Mouse (Mus musculus) liver, adult 2 months (tissue): ENCODE measurements around the gene St7. TPM values are rescaled to one million over a fixed set of nuclear protein-coding genes. Genes with fewer than 3 reads are reported as not detected.

Source experiments
- DNase-seq: peaks from one replicate; pipeline ENCODE4 v3.0.0-alpha.2; 2011; ENCODE audit warnings: low read depth, low spot score; ENCODE audit errors: extremely low read depth
- H3K27ac ChIP-seq: fragments of 200-500 bp; replicated peaks from 2 replicates; pipeline ENCODE4 v1.5.1; 2012; ENCODE audit warnings: low read depth, mild to moderate bottlenecking, control low read depth, inconsistent platforms, low read length; ENCODE audit not compliant: insufficient read depth
- H3K27me3 ChIP-seq: fragments of 200-500 bp; 2 replicates; pipeline ENCODE4 v1.6.1; 2012; ENCODE audit warnings: mild to moderate bottlenecking, moderate library complexity, low read length, inconsistent platforms; ENCODE audit not compliant: control insufficient read depth, insufficient read depth
- H3K36me3 ChIP-seq: fragments of 200-500 bp; 2 replicates; pipeline ENCODE4 v1.6.1; 2012; ENCODE audit warnings: low read length, inconsistent platforms; ENCODE audit not compliant: control insufficient read depth, insufficient read depth
- H3K4me1 ChIP-seq: fragments of 200-500 bp; 2 replicates; pipeline ENCODE4 v1.6.1; 2011; ENCODE audit warnings: low read length; ENCODE audit not compliant: control insufficient read depth, insufficient read depth
- H3K4me3 ChIP-seq: fragments of 200-500 bp; 2 replicates; pipeline ENCODE4 v1.5.1; 2011; ENCODE audit warnings: low read depth, mild to moderate bottlenecking, control low read depth, low read length, moderate library complexity; ENCODE audit not compliant: insufficient read depth
- H3K79me2 ChIP-seq: fragments of 200-500 bp; 2 replicates; pipeline ENCODE4 v1.6.1; 2012; ENCODE audit warnings: inconsistent platforms, mild to moderate bottlenecking, low read length, moderate library complexity; ENCODE audit not compliant: control insufficient read depth, insufficient read depth
- H3K9ac ChIP-seq: fragments of 200-500 bp; 2 replicates; pipeline ENCODE4 v1.6.1; 2012; ENCODE audit warnings: low read depth, mild to moderate bottlenecking, control low read depth, inconsistent platforms, low read length
- CTCF ChIP-seq: fragments of 200-500 bp; IDR thresholded peaks from 2 replicates; pipeline ENCODE4 v1.5.1; 2011; ENCODE audit warnings: low read depth, low read length, control low read depth
- POLR2A ChIP-seq: fragments of 200-500 bp; IDR thresholded peaks from 2 replicates; pipeline ENCODE4 v1.6.1; 2011; ENCODE audit warnings: low read length, control low read depth; ENCODE audit not compliant: insufficient read depth; ENCODE audit errors: extremely low read depth
- WGBS: fragments of 180-500 bp; shearing (Covaris S2); methylation state at CpG from one replicate; pipeline ENCODE4 v1.1.7; 2018; 5-methylcytosine and 5-hydroxymethylcytosine counted together
- polyA plus RNA-seq: library from polyadenylated mRNA; depleted of rRNA; stranded (reverse); fragments of >200 nt; gene quantifications from 2 replicates; pipeline ENCODE4 v1.2.3, GENCODE M21; 2012
- total RNA-seq: library from RNA; depleted of rRNA; stranded (reverse); fragments of >200 nt; gene quantifications from 2 replicates; pipeline ENCODE4 v1.2.3, GENCODE M21; 2014

The St7 gene
- total and polyA plus RNA-seq, 2 experiments: 5.7 to 8.8 TPM

- no peak overlapping the region for H3K4me3 ChIP-seq
- 89% methylated on average over 8 of the region's 8 CpGs for WGBS
- no peaks in the 10 kb centered on the region for H3K36me3 ChIP-seq
- H3K79me2 ChIP-seq: no peaks in the 10 kb centered on the region
- H3K9ac ChIP-seq: no peak overlapping the region
- H3K27ac ChIP-seq: no peak overlapping the region
- no peaks in the 10 kb centered on the region for H3K27me3 ChIP-seq
- H3K4me1 ChIP-seq: no peaks in the 10 kb centered on the region
- TF ChIP-seq POLR2A (no peak), CTCF (no peak)
- no peak for DNase-seq
Measured at GRCm38 (mm10) chr6:17951779-17952178, 259.0 kb downstream of the St7 start.

DNA sequence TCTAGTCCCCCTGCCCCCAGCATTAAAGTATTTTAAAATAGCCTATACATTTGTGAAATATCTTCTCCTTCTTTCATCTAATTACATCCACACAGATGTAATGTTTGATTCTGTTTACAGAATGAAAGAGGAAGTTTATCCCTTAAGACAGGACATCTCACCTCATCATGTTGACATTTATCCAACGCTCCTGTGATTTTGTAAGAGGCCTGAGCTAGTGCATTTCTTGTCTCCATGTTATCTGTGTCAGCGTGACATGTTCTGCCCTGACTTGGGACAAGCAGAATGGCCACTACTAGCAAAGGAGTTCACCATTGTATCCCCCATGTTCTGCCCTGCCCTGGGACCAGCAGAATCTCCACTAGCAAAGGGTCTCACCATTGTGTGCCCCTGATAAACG, 270.7 kb downstream of the St7 start:
- Histone ChIP-seq H3K27me3 (no peaks in the 10 kb centered on the region), H3K36me3 (no peaks in the 10 kb centered on the region), H3K79me2 (no peaks in the 10 kb centered on the region), H3K27ac (no peak overlapping the region), H3K9ac (no peak overlapping the region), H3K4me1 (no peaks in the 10 kb centered on the region), H3K4me3 (no peak overlapping the region)
- TF ChIP-seq POLR2A (no peak), CTCF (no peak)
- WGBS: 79% methylated on average over 3 of the region's 3 CpGs
- no peak for DNase-seq

GRCm38 (mm10) chr6:17968467-17969144, 275.9 kb downstream of the St7 start:
- H3K4me1 ChIP-seq: no peaks in the 10 kb centered on the region
- H3K36me3 ChIP-seq: no peaks in the 10 kb centered on the region
- no peak for DNase-seq
- WGBS: 67% methylated on average over 1 of the region's 1 CpGs
- no peak for TF ChIP-seq CTCF
- no peak for TF ChIP-seq POLR2A
- no peaks in the 10 kb centered on the region for H3K79me2 ChIP-seq
- no peak overlapping the region for H3K9ac ChIP-seq
- no peak overlapping the region for H3K27ac ChIP-seq
- H3K4me3 ChIP-seq: no peak overlapping the region
- no peaks in the 10 kb centered on the region for H3K27me3 ChIP-seq

DNA sequence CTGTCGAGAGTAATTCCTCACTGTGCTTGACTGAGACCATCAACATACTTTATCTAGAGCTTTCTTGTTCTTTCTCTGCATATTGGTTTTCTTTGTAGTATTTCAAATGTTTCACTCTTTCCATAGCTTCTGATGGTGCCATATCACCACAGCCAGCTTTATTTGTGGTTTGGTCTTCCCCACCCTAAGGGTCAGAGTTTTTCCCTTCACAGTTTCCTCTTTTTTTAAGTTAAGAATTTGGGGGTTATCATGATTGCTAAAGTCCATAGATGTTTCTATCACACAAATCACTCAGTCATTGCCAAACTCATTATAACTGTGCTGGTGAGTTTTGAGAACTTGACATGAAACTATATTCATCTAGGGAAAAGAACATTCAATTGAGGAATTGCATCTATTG, 277.1 kb downstream of the St7 start:
- no peak overlapping the region for H3K4me3 ChIP-seq
- H3K79me2 ChIP-seq: no peaks in the 10 kb centered on the region
- no peaks in the 10 kb centered on the region for H3K36me3 ChIP-seq
- 81% methylated on average over 1 of the region's 1 CpGs for WGBS
- H3K27me3 ChIP-seq: no peaks in the 10 kb centered on the region
- H3K4me1 ChIP-seq: no peaks in the 10 kb centered on the region
- no peak for TF ChIP-seq CTCF
- TF ChIP-seq POLR2A: no peak
- no peak overlapping the region for H3K9ac ChIP-seq
- H3K27ac ChIP-seq: no peak overlapping the region
- DNase-seq: no peak

DNA sequence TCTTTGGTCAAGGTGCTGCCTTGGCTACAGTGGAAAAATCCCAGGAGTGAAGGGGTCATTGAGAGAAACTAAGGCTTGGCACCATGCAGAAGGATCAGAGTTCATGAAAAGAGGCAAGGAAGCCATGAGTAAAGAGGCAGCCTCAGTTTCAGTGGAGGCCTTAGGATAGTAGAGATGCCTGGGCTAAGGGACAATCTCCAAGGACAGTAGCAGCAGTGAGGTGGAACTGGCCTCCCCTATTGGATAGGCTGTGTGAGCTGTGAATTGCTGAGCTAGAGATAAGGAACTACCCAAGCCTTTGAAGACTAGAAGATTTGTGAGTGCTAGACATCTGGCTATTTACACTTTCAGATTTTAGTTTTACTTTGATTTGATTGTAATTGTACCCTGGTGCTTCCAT, 278.7 kb downstream of the St7 start:
- TF ChIP-seq CTCF: no peak
- no peak for TF ChIP-seq POLR2A
- Histone ChIP-seq H3K27me3 (no peaks in the 10 kb centered on the region), H3K4me1 (no peaks in the 10 kb centered on the region), H3K4me3 (no peak overlapping the region), H3K36me3 (no peaks in the 10 kb centered on the region), H3K27ac (no peak overlapping the region), H3K9ac (no peak overlapping the region), H3K79me2 (no peaks in the 10 kb centered on the region)
- no peak for DNase-seq

- Histone ChIP-seq H3K9ac (no peak overlapping the region), H3K27ac (no peak overlapping the region), H3K4me3 (no peak overlapping the region), H3K79me2 (no peaks in the 10 kb centered on the region), H3K27me3 (no peaks in the 10 kb centered on the region), H3K36me3 (no peaks in the 10 kb centered on the region), H3K4me1 (no peaks in the 10 kb centered on the region)
- WGBS: 87% methylated on average over 3 of the region's 3 CpGs
- DNase-seq: no peak
- TF ChIP-seq POLR2A: no peak
- no peak for TF ChIP-seq CTCF
Measured at GRCm38 (mm10) chr6:17974416-17974815, 281.7 kb downstream of the St7 start.
